Mouse (Mus musculus): ENCODE measurements around the gene Derl2. TPM values are rescaled to one million over a fixed set of nuclear protein-coding genes. Genes with fewer than 3 reads are reported as not detected.

The Derl2 gene
- polyA plus RNA-seq, 1 experiment from 2014 or later, result 42.0 TPM

DNA sequence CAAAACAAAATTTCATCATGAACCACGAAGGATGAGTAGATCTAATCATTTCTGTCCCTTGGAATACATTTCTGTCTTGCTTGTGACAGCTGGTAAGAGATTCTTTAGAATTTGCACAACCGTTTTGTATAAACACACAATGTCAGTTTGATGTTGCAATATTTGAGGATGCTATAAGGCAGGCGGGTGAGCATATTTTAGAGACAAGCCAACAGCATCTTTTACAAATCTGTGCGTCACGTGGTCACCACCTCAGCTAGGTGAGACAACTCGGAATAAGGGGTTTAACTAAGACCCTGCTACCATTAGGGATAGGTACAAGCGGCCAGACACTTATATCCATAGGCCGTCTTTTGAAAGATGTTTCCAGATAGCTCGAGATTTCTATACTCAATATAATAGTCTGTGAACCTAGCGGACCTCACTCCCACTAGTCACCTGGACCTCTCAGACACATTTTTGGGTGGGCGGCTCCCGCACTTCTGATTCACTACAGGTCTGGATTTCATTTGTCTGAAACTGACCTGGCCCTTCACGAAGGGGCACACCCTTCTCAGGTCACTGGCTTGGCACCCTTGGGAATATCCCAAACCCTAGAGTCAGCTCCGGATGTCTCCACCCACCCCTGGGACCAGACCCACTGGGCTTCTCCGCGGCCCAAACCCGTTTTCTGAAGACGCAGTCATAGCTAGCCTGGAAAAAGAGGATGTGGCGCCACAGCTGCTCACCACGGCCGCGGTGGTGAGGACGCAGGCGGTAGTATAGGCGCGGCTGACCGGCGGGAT is 1.0 kb downstream of the Derl2 start:
- ATAC-seq (ENCODE audit: low FRiP score), result peak; percentile 53
- no peak for DNase-seq (ENCODE audit: low spot score, missing footprints)
- Histone ChIP-seq H3K36me3 (ENCODE audit: control insufficient read depth, insufficient read depth, low read length) (no peaks in the 10 kb centered on the region; the same call in 1 of the 2 replicates), H3K4me1 (ENCODE audit: control insufficient read depth, insufficient read depth, low read length) (peaks cover 19% of the 10 kb centered on the region), H3K27me3 (ENCODE audit: control insufficient read depth, insufficient read depth, low read length) (no peaks in the 10 kb centered on the region), H3K27ac (ENCODE audit: low read depth, low read length) (no peak overlapping the region), H3K9me3 (ENCODE audit: control insufficient read depth, low read length) (no peaks in the 10 kb centered on the region), H3K4me2 (peak overlapping the region; percentile 87), H3K4me3 (ENCODE audit: low read depth, low read length) (peak overlapping the region; percentile 58), H3K9ac (ENCODE audit: low read length) (peak overlapping the region; percentile 76)
- 7% methylated on average over 28 of the region's 28 CpGs for WGBS

DNA sequence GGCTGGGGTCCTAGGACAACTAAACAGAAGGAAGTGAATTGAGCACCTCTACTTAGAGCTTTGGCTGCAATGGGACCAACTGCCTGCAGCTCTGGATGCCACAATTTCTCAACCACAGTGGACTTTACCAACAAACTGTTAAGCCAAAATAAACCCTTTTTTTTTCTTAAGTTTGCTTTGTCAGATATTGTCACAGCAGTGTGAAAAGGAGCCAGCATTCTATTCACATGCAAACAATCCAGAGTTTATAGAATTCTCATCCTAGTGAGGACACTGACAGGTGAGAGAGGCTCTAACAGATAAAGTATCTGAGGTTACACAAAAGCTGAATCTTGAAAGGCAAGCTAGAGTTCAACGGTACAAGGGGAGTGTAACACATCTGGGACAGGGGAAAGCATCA is 2.6 kb downstream of the Derl2 start:
- Histone ChIP-seq H3K4me2 (no peak overlapping the region), H3K36me3 (ENCODE audit: control insufficient read depth, insufficient read depth, low read length) (peaks cover 3% of the 10 kb centered on the region), H3K4me3 (ENCODE audit: low read depth, low read length) (no peak overlapping the region), H3K27me3 (ENCODE audit: control insufficient read depth, insufficient read depth, low read length) (no peaks in the 10 kb centered on the region), H3K9me3 (ENCODE audit: control insufficient read depth, low read length) (no peaks in the 10 kb centered on the region), H3K9ac (ENCODE audit: low read length) (no peak overlapping the region), H3K4me1 (ENCODE audit: control insufficient read depth, insufficient read depth, low read length) (peaks cover 19% of the 10 kb centered on the region), H3K27ac (ENCODE audit: low read depth, low read length) (no peak overlapping the region)
- 97% methylated on average over 1 of the region's 1 CpGs for WGBS
- no peak for DNase-seq (ENCODE audit: low spot score, missing footprints)
- no peak for ATAC-seq (ENCODE audit: low FRiP score)

DNA sequence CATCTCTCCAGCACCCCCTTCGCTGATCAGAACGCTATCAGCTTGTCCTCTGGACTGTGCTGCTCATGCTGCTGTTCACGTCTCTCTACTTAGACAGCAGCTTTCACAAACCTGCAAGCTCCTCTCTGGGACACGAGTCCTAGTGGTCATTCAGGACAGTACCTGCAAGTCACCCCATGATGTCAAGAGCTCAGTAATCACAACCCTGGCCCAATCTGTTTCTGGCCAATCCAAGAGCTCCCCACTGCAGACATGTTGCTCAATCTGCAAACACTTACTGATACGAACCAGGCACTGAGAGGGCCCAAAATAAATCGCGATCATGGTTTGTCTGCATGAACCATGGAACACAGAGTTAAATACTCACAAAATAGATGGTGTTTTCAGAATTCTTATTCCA is 6.9 kb downstream of the Derl2 start:
- WGBS, result 95% methylated on average over 7 of the region's 7 CpGs
- no peaks in the 10 kb centered on the region for H3K27me3 ChIP-seq (ENCODE audit: control insufficient read depth, insufficient read depth, low read length)
- peaks cover 8% of the 10 kb centered on the region for H3K36me3 ChIP-seq (ENCODE audit: control insufficient read depth, insufficient read depth, low read length)
- no peak for ATAC-seq (ENCODE audit: low FRiP score)
- H3K9ac ChIP-seq (ENCODE audit: low read length), result no peak overlapping the region
- H3K4me3 ChIP-seq (ENCODE audit: low read depth, low read length), result no peak overlapping the region
- no peak for DNase-seq (ENCODE audit: low spot score, missing footprints)
- peaks cover 2% of the 10 kb centered on the region; the same call in 1 of the 2 replicates for H3K4me1 ChIP-seq (ENCODE audit: control insufficient read depth, insufficient read depth, low read length)
- no peak overlapping the region for H3K4me2 ChIP-seq
- no peak overlapping the region for H3K27ac ChIP-seq (ENCODE audit: low read depth, low read length)
- no peaks in the 10 kb centered on the region for H3K9me3 ChIP-seq (ENCODE audit: control insufficient read depth, low read length)

DNA sequence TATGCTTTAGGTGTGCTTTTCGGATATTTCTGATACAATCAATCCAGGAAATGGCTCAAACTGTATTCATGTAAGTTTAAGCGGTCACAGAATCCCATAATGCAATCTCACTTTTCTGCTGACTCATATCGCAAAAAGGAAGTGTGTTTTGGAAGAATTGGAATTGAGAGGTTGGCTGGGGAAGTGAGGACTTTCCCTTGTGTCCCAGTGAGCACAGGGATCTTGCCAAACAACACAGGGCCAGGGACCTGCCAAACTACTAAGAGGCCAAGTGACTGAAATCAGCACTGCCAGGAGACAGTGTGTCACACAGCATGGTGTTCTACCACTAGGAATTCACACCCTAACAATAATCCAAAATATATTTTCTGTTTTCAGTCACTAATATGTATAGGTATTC is 11.3 kb downstream of the Derl2 start:
- no peak overlapping the region for H3K4me2 ChIP-seq
- no peak overlapping the region for H3K4me3 ChIP-seq (ENCODE audit: low read depth, low read length)
- 97% methylated on average over 3 of the region's 3 CpGs for WGBS
- ATAC-seq (ENCODE audit: low FRiP score) (no peak), DNase-seq (ENCODE audit: low spot score, missing footprints) (no peak)
- H3K27ac ChIP-seq (ENCODE audit: low read depth, low read length), result no peak overlapping the region
- no peaks in the 10 kb centered on the region for H3K27me3 ChIP-seq (ENCODE audit: control insufficient read depth, insufficient read depth, low read length)
- no peaks in the 10 kb centered on the region for H3K9me3 ChIP-seq (ENCODE audit: control insufficient read depth, low read length)
- H3K4me1 ChIP-seq (ENCODE audit: control insufficient read depth, insufficient read depth, low read length), result peaks cover 7% of the 10 kb centered on the region
- no peak overlapping the region for H3K9ac ChIP-seq (ENCODE audit: low read length)
- peaks cover 8% of the 10 kb centered on the region for H3K36me3 ChIP-seq (ENCODE audit: control insufficient read depth, insufficient read depth, low read length)

DNA sequence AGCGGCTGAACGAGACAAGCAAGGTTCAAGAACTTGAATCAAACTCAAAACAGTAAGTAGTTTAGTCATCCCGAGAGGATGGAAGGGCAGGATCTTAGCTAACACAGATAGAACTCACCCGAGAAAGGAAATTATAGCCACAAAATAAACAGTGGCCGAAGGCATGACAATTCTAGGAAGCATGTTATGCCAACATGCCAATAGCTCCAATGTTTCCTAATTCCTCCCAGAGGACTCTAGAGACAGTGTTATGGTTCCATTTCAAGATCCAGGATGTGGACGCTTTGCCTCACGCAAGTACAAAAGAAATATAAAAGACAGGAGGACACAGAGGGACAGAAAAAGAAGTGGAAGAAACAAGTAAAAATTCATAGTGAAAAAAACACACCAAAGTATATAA is 11.8 kb downstream of the Derl2 start:
- ATAC-seq (ENCODE audit: low FRiP score) (no peak), DNase-seq (ENCODE audit: low spot score, missing footprints) (no peak)
- H3K9me3 ChIP-seq (ENCODE audit: control insufficient read depth, low read length), result no peaks in the 10 kb centered on the region
- no peak overlapping the region for H3K9ac ChIP-seq (ENCODE audit: low read length)
- H3K27me3 ChIP-seq (ENCODE audit: control insufficient read depth, insufficient read depth, low read length), result no peaks in the 10 kb centered on the region
- H3K36me3 ChIP-seq (ENCODE audit: control insufficient read depth, insufficient read depth, low read length), result peaks cover 8% of the 10 kb centered on the region
- H3K4me3 ChIP-seq (ENCODE audit: low read depth, low read length), result no peak overlapping the region
- peaks cover 12% of the 10 kb centered on the region for H3K4me1 ChIP-seq (ENCODE audit: control insufficient read depth, insufficient read depth, low read length)
- H3K4me2 ChIP-seq, result no peak overlapping the region
- H3K27ac ChIP-seq (ENCODE audit: low read depth, low read length), result no peak overlapping the region
- WGBS, result 94% methylated on average over 7 of the region's 7 CpGs

DNA sequence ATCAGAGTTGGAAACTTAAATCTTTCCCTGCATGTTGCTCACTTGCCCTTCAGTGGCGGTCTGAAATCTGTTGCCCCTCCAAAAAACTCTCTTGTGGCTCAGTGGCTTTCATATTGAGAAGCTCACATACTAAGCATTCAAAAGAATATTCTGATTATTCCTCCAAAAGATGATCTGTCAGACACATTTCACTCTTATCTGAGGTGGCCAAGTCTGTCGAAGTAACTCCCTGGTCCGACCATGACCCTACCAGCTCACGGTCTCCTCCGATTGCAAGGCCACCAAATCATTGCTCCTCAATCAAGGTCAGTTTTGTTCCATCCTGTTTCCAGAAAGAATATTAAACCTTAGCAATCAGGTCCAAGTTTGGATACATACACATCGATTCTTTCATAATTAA is 12.6 kb downstream of the Derl2 start:
- 94% methylated on average over 6 of the region's 6 CpGs for WGBS
- Histone ChIP-seq H3K9ac (ENCODE audit: low read length) (no peak overlapping the region), H3K4me1 (ENCODE audit: control insufficient read depth, insufficient read depth, low read length) (peaks cover 14% of the 10 kb centered on the region), H3K36me3 (ENCODE audit: control insufficient read depth, insufficient read depth, low read length) (peaks cover 5% of the 10 kb centered on the region), H3K27me3 (ENCODE audit: control insufficient read depth, insufficient read depth, low read length) (no peaks in the 10 kb centered on the region), H3K4me2 (no peak overlapping the region), H3K4me3 (ENCODE audit: low read depth, low read length) (no peak overlapping the region), H3K9me3 (ENCODE audit: control insufficient read depth, low read length) (no peaks in the 10 kb centered on the region), H3K27ac (ENCODE audit: low read depth, low read length) (no peak overlapping the region)
- no peak for DNase-seq (ENCODE audit: low spot score, missing footprints)
- ATAC-seq (ENCODE audit: low FRiP score), result no peak

DNA sequence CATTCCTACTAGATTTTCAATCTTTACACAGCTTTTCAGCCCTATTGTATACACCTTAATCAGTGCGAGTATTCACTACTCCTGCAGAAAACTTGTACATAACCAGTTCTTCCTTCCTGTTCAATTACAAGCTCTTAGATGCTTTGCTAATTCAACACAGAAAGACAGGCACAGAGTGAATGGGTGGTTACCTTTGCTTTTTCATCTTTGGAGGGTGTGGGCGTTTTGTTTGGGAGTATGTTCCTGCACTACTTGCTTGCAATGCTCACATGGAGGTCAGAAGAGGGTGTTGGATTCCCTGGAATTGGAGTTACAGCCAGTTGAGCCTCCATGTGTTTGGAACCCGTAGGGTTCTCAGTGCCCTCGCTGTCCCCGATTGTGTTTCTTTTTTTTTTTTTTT is 14.6 kb downstream of the Derl2 start:
- peaks cover 14% of the 10 kb centered on the region for H3K4me1 ChIP-seq (ENCODE audit: control insufficient read depth, insufficient read depth, low read length)
- DNase-seq (ENCODE audit: low spot score, missing footprints), result no peak
- peaks cover 2% of the 10 kb centered on the region for H3K36me3 ChIP-seq (ENCODE audit: control insufficient read depth, insufficient read depth, low read length)
- peak overlapping the region; percentile 42 for H3K4me2 ChIP-seq
- peak overlapping the region; percentile 27; the same call in 1 of the 2 replicates for H3K9ac ChIP-seq (ENCODE audit: low read length)
- H3K4me3 ChIP-seq (ENCODE audit: low read depth, low read length), result peak overlapping the region; percentile 89; the same call in 1 of the 2 replicates
- WGBS, result 71% methylated on average over 5 of the region's 5 CpGs
- no peak for ATAC-seq (ENCODE audit: low FRiP score)
- H3K27ac ChIP-seq (ENCODE audit: low read depth, low read length), result no peak overlapping the region
- no peaks in the 10 kb centered on the region for H3K27me3 ChIP-seq (ENCODE audit: control insufficient read depth, insufficient read depth, low read length)
- H3K9me3 ChIP-seq (ENCODE audit: control insufficient read depth, low read length), result no peaks in the 10 kb centered on the region

DNA sequence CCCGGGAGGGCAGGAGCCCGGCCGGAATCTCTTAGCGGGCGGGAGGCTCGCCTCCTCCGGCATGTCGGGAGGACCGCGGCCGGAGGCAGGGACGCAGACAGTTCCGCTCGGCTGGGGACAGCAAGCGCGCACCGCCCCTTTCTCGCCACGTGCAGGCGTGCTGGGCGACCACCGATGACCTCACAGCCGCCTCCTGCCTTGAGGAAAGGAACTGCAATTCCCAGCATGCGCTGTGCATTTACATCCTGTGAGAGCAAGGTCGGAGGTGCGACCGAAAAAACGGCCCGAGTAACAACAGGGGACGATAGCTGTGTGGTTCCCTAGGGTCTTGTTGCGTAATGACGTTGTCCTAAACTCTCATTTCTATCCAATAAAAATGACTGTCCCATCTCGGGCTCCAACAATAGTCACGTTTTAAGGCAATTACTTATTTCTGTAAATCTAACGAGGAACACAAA is 15.3 kb downstream of the Derl2 start, which contains the start of gene Dhx33:
Dhx33 (minus strand) TSS at position 122 of the 458 bp plus-strand sequence.
- no peaks in the 10 kb centered on the region for H3K27me3 ChIP-seq (ENCODE audit: control insufficient read depth, insufficient read depth, low read length)
- peak within 1 kb of the TSS; percentile 9; the same call in 1 of the 2 replicates for H3K27ac ChIP-seq (ENCODE audit: low read depth, low read length)
- no peaks in the 10 kb centered on the region for H3K9me3 ChIP-seq (ENCODE audit: control insufficient read depth, low read length)
- H3K4me1 ChIP-seq (ENCODE audit: control insufficient read depth, insufficient read depth, low read length), result peaks cover 14% of the 10 kb centered on the region
- peak within 1 kb of the TSS; percentile 89 for H3K4me3 ChIP-seq (ENCODE audit: low read depth, low read length)
- ATAC-seq (ENCODE audit: low FRiP score) (peak; percentile 99), DNase-seq (ENCODE audit: low spot score, missing footprints) (peak; percentile 99)
- H3K9ac ChIP-seq (ENCODE audit: low read length), result peak within 1 kb of the TSS; percentile 75
- peak within 1 kb of the TSS; percentile 88 for H3K4me2 ChIP-seq
- H3K36me3 ChIP-seq (ENCODE audit: control insufficient read depth, insufficient read depth, low read length), result 0 out of 2 replicates have a peak, but pooled peaks cover 6% of the 10 kb centered on the region
- under 1% methylated on average over 33 of the region's 35 CpGs for WGBS

DNA sequence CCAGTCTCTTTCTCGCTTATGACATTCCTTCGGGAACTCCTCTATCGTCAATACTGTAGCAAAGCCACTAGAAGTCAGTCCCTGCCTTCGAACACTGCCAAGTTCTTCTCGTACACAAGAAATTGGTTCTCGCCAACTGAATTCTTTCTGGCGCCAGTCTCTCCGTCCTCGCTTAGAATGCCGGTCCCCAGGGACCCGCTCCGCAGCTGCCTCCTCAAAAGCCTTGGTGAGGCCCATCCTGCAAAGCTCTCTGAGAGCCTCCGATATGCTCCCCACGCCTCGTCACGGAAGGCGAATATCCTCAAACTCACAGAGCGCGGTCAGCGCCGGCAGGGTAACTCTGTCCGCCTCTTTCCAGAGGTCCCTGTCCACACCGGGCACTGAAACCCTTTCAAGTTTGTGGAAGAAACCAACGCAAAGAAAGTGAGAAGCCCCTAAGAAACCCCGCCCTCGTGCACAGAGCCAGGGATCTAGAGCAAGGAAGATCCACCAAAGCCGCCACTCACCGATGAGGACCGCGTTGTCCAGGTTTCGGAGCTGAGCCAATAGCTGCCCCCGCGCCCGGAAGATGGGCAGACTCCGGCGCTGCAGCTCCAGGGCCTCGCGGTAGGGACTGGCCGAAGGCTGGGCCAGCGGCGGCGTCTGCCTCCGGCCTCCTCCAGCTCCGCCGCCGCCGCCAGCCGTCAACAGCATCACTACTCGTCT is 15.9 kb downstream of the Derl2 start:
- ATAC-seq (ENCODE audit: low FRiP score) (peak; percentile 90), DNase-seq (ENCODE audit: low spot score, missing footprints) (peak; percentile 96)
- 0 out of 2 replicates have a peak, but pooled peaks cover 7% of the 10 kb centered on the region for H3K36me3 ChIP-seq (ENCODE audit: control insufficient read depth, insufficient read depth, low read length)

More for the DNA sequence above, 15.9 kb downstream of the Derl2 start:
- peak overlapping the region; percentile 9; the same call in 1 of the 2 replicates for H3K27ac ChIP-seq (ENCODE audit: low read depth, low read length)
- H3K27me3 ChIP-seq (ENCODE audit: control insufficient read depth, insufficient read depth, low read length), result no peaks in the 10 kb centered on the region
- WGBS, result under 1% methylated on average over 49 of the region's 49 CpGs
- H3K9ac ChIP-seq (ENCODE audit: low read length), result peak overlapping the region; percentile 75
- peaks cover 14% of the 10 kb centered on the region for H3K4me1 ChIP-seq (ENCODE audit: control insufficient read depth, insufficient read depth, low read length)
- peak overlapping the region; percentile 89 for H3K4me3 ChIP-seq (ENCODE audit: low read depth, low read length)
- H3K4me2 ChIP-seq, result peak overlapping the region; percentile 88
- no peaks in the 10 kb centered on the region for H3K9me3 ChIP-seq (ENCODE audit: control insufficient read depth, low read length)
